Mouse (Mus musculus) olfactory bulb, adult 2 months (tissue): ENCODE measurements around the gene Dpy19l1.

Experiments
- CTCF ChIP-seq: fragments of 200-500 bp; IDR thresholded peaks from 2 replicates; pipeline ENCODE4 v1.5.1; 2012; ENCODE audit warnings: low read depth, mild to moderate bottlenecking, low read length, moderate library complexity; ENCODE audit not compliant: insufficient read depth
- POLR2A ChIP-seq: fragments of 200-500 bp; IDR thresholded peaks from 2 replicates; pipeline ENCODE4 v1.6.1; 2012; ENCODE audit warnings: mild to moderate bottlenecking, low read depth, low read length, moderate library complexity; ENCODE audit not compliant: insufficient read depth

DNA sequence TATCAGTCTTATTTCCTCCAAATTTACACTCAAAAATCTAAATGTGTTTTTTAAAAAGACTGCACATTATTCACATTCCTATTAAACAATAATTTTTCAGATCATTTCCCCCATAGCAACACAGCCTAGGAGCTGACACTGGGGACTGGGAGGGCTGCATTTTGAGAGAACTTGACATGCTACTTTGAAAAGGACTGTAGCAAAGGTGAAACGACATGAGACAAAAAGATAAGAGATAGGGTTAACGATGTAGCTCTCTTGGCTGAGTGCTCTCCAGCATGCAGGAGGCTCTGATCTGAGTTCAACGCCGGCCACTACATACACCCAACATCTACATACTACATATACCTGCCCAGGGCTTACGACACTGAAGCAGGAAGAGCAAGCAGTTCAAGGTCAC is 20.6 kb downstream of the Dpy19l1 start:
- no peak for TF ChIP-seq CTCF
- no peak for TF ChIP-seq POLR2A
